Mouse (Mus musculus): ENCODE data around the gene Elf3.
A peak's percentile ranks its signal among the peaks of the same experiment; 100 is the strongest.
"Not testable (repeated sequence)": the region's sequence is repeated elsewhere in the genome, so short reads cannot be mapped to it uniquely, and the experiment has no call there.

Elf3 gene

GRCm38 (mm10) chr1:135237131-135237851 is 21.1 kb downstream of the Elf3 start:
- DNase-seq (ENCODE audit: low spot score): no peak

DNA sequence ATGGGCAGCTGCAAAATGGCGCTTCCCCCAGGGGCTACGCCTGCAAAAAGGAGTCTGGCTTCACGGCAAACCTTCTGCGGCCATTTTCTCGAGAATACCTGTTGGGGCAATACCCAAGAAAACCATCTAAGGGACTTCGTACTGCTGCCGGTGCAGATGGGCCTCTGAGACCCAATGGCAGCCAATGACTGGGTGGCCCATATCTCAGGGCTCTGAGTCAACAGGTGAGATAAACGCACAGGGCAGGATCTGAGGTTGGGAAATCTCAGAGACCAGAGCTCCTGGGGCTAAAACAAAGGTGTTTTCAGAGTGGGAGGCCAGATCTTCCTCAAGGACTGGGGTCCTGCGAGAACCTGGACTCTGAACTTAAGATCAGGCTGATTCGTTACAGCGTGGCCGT is 23.6 kb downstream of the Elf3 start:
- no peak for DNase-seq (ENCODE audit: low spot score)

GRCm38 (mm10) chr1:135233961-135234360 is 24.4 kb downstream of the Elf3 start:
- DNase-seq (ENCODE audit: low spot score): no peak

DNA sequence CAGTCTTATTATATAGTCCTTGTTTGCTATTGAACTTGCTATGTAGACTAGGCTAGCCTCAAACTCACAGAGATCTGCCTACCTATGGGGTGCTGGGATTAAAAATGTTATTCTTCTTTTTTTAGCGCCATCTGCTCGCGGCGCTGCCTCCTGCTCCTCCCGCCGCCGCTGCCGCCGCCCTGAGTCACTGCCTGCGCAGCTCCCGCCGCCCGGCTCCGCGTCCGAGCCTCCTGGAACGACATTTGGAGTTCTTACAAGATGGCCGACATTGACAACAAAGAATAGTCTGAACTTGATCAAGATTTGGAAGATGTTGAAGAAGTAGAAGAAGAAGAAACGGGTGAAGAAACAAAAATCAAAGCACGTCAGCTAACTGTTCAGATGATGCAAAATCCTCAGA is 26.5 kb downstream of the Elf3 start:
- not testable (repeated sequence) for DNase-seq (ENCODE audit: low spot score)

- DNase-seq (ENCODE audit: low spot score): no peak
Observed at GRCm38 (mm10) chr1:135227339-135227950, 30.9 kb downstream of the Elf3 start.

DNA sequence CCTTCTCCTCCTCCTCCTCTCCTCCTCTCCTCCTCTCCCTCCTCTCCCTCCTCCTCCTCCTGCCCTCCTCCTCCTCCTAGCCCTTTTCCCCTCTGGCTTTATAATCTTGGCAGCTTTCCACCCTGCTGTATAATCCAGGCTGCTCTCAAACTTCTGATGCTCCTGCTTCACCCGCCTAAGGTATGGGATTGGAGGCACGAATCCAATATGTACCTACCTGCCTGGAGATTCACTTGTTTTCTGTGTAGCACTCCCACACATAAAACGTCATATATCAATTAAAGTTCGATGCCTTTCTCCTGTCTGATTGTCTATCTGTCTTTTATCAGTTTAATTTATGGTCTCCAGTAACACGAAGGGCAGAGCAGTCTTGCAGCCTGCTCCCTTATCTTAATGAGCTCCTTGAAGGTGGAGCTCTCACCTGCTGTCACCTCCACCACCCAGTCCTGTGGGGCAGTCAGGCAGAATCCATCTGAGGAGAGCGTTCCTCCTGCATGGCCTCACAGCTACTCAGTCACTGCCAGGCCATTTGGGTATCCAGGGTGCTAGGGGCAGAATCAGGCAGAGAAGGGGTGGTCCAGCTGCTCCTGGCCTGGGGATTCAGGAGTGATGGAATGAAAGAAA is 33.3 kb downstream of the Elf3 start:
- no peak for DNase-seq (ENCODE audit: low spot score)

DNA sequence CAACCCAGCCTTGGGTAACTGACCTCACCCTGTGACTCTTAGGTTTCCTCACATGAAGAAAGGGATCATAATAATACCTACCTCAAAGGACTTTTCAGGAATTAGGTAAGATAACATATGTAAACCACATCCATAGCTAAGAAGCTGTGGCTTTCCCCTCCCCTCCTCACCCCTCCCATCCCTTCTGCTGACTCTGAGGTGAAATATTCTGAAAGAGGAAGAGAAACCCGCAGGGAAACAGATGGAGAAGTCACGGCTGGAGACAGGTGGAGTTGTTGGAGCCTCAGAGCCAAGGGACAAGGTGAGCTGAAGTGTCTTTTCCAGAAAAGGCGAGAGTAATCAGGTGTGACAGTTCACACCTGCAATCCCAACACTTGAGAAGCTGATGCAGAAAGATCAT is 34.2 kb downstream of the Elf3 start:
- no peak for DNase-seq (ENCODE audit: low spot score)

GRCm38 (mm10) chr1:135217607-135218233 is 40.6 kb downstream of the Elf3 start:
- DNase-seq (ENCODE audit: low spot score): no peak

DNA sequence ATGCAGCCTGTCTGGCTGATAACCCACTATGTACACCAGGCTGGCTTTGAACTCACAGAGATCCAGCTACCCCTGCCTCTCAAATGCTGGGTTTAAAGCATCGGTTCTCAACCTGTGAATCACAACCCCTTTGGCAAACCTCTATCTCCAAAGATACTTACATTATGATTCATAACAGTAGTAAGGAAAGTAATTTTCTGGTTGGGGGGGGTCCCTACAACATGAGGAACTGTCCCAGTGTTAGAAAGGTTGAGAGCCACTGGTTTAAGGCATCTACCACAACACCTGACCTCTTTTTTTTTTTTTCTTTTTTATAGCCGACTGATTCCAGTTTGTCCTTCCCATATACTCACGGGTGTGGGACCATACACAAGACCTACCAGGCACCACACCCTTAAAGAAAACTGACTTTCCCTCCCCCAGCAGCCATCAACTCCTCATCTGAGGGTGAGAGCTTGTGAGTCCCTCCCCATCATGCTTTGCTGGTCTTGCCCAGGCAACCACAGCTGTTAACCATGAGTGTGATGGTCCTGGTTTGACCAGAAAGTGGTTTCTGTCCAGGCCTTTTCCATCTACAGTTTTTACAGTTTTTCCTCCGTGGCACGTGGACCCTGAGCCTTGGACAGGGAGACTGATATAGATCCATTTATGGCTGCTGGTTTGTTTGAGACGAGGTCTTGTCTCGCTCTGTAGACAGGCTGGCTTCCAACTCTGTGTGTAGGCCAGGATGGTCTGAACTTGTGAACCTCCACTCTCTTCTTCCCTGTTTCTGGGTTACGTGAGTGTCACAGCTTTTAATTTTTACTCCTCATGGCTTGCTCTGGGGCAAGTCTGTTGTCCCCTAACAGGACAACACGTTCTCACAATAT is 44.4 kb downstream of the Elf3 start:
- no peak for DNase-seq (ENCODE audit: low spot score)

DNA sequence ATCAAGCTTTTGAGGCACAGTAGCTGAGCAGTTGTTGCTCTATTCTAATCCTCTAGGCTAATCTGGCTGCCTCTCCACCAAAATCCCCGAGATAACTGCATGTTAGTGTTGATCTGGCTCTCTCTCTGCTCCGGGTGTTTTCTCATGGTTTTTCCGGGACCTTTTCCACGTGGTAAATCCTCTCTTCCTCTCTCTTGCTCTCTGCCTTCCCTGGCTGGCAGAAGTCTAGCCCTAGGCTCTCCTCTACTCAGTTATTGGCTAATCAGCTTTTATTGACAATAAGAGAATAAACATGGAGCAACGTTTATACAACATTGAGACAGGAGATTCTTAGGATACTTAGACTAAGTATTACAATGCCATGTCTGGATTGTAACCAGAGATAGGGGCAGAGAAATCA is 47.9 kb downstream of the Elf3 start:
- DNase-seq (ENCODE audit: low spot score): no peak

GRCm38 (mm10) chr1:135208716-135209115 is 49.7 kb downstream of the Elf3 start:
- DNase-seq (ENCODE audit: low spot score): no peak

DNA sequence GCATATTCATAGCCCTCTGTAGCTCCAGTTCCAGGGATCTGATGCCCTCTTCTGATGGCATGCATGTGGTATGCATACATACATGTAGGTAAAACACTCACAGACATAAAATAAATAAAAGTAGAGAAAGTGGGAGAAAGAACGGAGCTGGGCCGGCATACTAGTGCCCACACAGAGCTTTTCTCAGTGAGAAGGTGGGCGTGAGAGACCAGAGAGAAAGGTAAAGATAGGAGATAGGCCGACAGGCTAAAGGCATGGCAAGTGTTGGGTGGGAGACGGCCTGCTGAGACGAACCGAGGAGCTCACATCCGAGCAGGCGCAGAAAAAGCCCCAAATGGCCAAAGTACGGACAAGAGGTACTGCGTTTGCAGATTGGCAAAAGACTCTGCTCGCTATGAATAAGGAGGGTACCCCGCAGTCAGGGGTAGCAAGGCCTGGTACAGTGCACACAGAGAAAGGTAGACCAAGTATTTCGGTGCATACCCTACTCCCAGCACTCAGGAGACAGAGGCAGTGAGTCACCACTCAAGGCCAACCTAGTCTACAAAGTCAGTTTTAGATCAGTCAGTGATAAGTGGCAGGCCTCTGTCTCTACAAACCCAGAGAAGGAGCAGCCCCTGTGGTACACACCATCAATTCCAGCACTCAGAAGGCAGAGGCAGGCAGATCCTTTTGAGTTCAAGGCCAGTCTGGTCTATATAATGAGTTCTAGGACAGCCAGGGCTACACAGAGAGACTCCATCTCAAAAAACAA is 51.6 kb downstream of the Elf3 start:
- no peak for DNase-seq (ENCODE audit: low spot score)

DNA sequence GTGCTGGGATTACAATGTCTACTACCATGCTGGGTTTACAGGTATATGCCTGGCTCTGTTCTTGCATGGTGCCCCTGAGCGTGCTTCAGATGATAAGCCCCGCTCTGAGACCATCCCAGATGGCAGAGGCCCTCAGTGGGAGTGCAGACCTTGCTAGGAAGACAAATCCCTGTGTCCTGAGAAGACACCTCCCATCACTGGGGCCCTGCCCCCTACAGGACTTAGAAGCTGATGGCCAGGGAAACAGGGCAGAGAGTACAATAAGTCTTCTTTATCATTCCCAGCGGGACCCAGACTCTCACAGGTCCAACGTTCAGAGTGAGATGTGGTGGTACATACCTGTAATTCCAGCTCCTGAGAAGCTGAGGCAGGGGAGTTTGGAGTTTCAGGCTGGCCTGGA is 53.1 kb downstream of the Elf3 start:
- DNase-seq (ENCODE audit: low spot score): no peak

DNA sequence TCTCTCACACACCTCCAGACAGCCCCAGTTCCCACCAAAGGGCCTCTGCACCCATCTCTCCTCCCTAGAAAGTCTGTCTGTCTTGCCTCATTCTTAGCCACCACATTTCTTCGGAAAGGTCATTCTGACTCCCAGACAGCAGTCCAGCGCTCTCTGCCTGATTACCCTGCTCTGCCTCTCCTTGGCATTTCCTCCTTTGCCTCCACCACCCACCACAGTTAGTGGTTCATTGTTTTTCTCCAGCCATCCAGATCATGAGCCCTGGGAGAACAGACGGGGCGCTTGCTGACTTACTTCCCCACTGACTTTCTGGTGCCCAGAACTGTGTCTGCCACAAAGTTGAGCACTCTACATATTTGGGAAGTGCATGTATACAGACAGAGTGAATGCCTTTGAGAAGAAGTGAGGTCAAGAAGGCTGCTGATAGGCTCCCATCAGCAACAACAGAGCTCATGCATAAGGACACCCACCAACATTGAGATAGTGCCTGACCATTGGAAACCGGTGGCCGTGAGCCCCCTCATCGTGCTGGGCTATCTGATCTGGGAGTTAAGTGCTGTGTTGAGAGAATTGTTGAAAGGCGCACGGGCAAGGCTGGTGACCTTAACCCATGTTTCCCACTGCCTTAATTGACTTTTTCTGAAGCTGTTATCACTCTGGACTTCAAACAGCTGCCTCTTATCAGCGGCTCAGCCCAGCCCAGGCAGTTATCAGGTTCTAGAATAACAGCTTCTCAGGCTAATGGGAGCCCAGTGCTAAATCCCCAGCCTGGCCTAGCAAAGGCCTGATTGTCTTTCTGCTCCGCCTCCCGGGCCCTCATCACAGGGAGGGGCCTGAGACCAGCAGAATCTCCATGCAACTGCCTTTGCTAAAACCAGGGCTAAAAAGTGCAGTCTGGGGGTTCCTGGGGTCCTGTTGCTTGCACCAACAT is 53.9 kb downstream of the Elf3 start:
- DNase-seq (ENCODE audit: low spot score): peak; percentile 44
